Mouse (Mus musculus) CH12.LX (cell line): Measurements from ENCODE around the gene Pla1a. TPM values are rescaled to one million over a fixed set of nuclear protein-coding genes. Genes with fewer than 3 reads are reported as not detected.

Source experiments
- DNase-seq: peaks from one replicate; pipeline ENCODE4 v3.0.0-alpha.2; 2013; ENCODE audit errors: extremely low read depth
- H3K27ac ChIP-seq: 2 replicates; pipeline ENCODE4 v1.5.1; 2012; ENCODE audit warnings: low read depth, mild to moderate bottlenecking, control low read depth, moderate library complexity; ENCODE audit not compliant: insufficient read depth
- H3K27me3 ChIP-seq: replicated peaks from 2 replicates; pipeline ENCODE3; 2012; ENCODE audit warnings: inconsistent platforms
- H3K36me3 ChIP-seq, 2 experiments: replicated peaks in 1 of 2; 2 replicates each; pipeline versions ENCODE3 to v1.6.1; 2012; ENCODE audit warnings: inconsistent platforms in 1 of 2, low read length in 1 of 2, mild to moderate bottlenecking in 1 of 2, mixed read lengths in 1 of 2, moderate library complexity in 1 of 2; ENCODE audit not compliant: control insufficient read depth in 1 of 2, insufficient read depth in 1 of 2
- H3K4me1 ChIP-seq, 2 experiments: 2 replicates each; pipeline ENCODE4 v1.6.1; 2012; ENCODE audit warnings: inconsistent platforms in 1 of 2, moderate library complexity in 1 of 2; ENCODE audit not compliant: insufficient read depth in 2 of 2, control insufficient read depth in 1 of 2
- H3K4me2 ChIP-seq: 2 replicates; pipeline ENCODE4 v1.6.1; 2012; ENCODE audit warnings: low read depth, mild to moderate bottlenecking, control low read depth; ENCODE audit not compliant: poor library complexity, insufficient read depth, severe bottlenecking
- H3K4me3 ChIP-seq, 3 experiments: fragments of 150-350 bp in 1 of 3; sonication (generic) in 1 of 3; replicated peaks in 1 of 3; 2 replicates each; pipeline versions ENCODE3 to v1.5.1; 2011 to 2012; ENCODE audit warnings: low read depth in 2 of 3, low read length in 2 of 3, mild to moderate bottlenecking in 2 of 3, moderate library complexity in 2 of 3, control low read depth in 1 of 3, improper control_type of control experiment in 1 of 3, inconsistent platforms in 1 of 3, mixed read lengths in 1 of 3; ENCODE audit not compliant: poor library complexity in 1 of 3
- H3K79me2 ChIP-seq: replicated peaks from 2 replicates; pipeline ENCODE4 v1.6.1; 2012; ENCODE audit warnings: mild to moderate bottlenecking, moderate library complexity; ENCODE audit not compliant: control insufficient read depth, poor library complexity, insufficient read depth, severe bottlenecking; ENCODE audit errors: extremely low read depth
- H3K9ac ChIP-seq: 2 replicates; pipeline ENCODE4 v1.6.1; 2012; ENCODE audit warnings: low read depth, mild to moderate bottlenecking, control low read depth, moderate library complexity; ENCODE audit not compliant: insufficient read depth
- H3K9me3 ChIP-seq: replicated peaks from 2 replicates; pipeline ENCODE3; 2012; ENCODE audit warnings: low read length, inconsistent platforms, mixed read lengths
- CHD1 ChIP-seq: IDR thresholded peaks from 2 replicates; pipeline ENCODE4 v1.6.1; 2012; ENCODE audit warnings: low read depth, low read length, improper control_type of control experiment, inconsistent platforms
- CTCF ChIP-seq, 2 experiments: IDR thresholded peaks in 1 of 2; conservative IDR thresholded peaks in 1 of 2; 2 replicates each; pipeline ENCODE4 v1.5.1; 2011 to 2012; ENCODE audit warnings: low read depth in 2 of 2, low read length in 2 of 2, improper control_type of control experiment in 1 of 2, inconsistent platforms in 1 of 2, mild to moderate bottlenecking in 1 of 2, moderate library complexity in 1 of 2
- E2F4 ChIP-seq: IDR thresholded peaks from 2 replicates; pipeline ENCODE4 v1.6.1; 2011; ENCODE audit warnings: low read depth, low read length, improper control_type of control experiment; ENCODE audit not compliant: insufficient replicate concordance
- ELF1 ChIP-seq: IDR thresholded peaks from 2 replicates; pipeline ENCODE4 v1.6.1; 2014; ENCODE audit warnings: low read depth, mild to moderate bottlenecking, inconsistent platforms, low read length, improper control_type of control experiment
- EP300 ChIP-seq: IDR thresholded peaks from 2 replicates; pipeline ENCODE4 v1.6.1; 2011; ENCODE audit warnings: low read length, improper control_type of control experiment
- ETS1 ChIP-seq: conservative IDR thresholded peaks from 2 replicates; pipeline ENCODE4 v1.6.1; 2012; ENCODE audit warnings: low read depth, mild to moderate bottlenecking, inconsistent platforms, low read length, improper control_type of control experiment, moderate library complexity
- GABPA ChIP-seq: IDR thresholded peaks from 2 replicates; pipeline ENCODE4 v1.6.1; 2012; ENCODE audit warnings: low read depth, low read length, improper control_type of control experiment, inconsistent platforms; ENCODE audit not compliant: insufficient replicate concordance
- HCFC1 ChIP-seq: IDR thresholded peaks from 2 replicates; pipeline ENCODE4 v1.6.1; 2012; ENCODE audit warnings: low read depth, mild to moderate bottlenecking, inconsistent platforms, low read length, improper control_type of control experiment
- IRF4 ChIP-seq: IDR thresholded peaks from 2 replicates; pipeline ENCODE4 v1.6.1; 2014; ENCODE audit warnings: low read depth, mild to moderate bottlenecking, inconsistent platforms, low read length, improper control_type of control experiment
- KAT2A ChIP-seq: IDR thresholded peaks from 2 replicates; pipeline ENCODE4 v1.6.1; 2012; ENCODE audit warnings: low read length, improper control_type of control experiment, inconsistent platforms; ENCODE audit not compliant: insufficient replicate concordance
- MAFK ChIP-seq: IDR thresholded peaks from 2 replicates; pipeline ENCODE4 v1.6.1; 2011; ENCODE audit warnings: low read length, improper control_type of control experiment; ENCODE audit not compliant: insufficient replicate concordance
- MAX ChIP-seq: IDR thresholded peaks from 2 replicates; pipeline ENCODE4 v1.6.1; 2011; ENCODE audit warnings: low read length, improper control_type of control experiment
- MAZ ChIP-seq: IDR thresholded peaks from 2 replicates; pipeline ENCODE4 v1.6.1; 2012; ENCODE audit warnings: low read depth, mild to moderate bottlenecking, inconsistent platforms, low read length, improper control_type of control experiment, moderate library complexity
- MEF2A ChIP-seq: IDR thresholded peaks from 2 replicates; pipeline ENCODE4 v1.6.1; 2014; ENCODE audit warnings: low read depth, mild to moderate bottlenecking, inconsistent platforms, low read length, improper control_type of control experiment, borderline replicate concordance
- MYC ChIP-seq: IDR thresholded peaks from 2 replicates; pipeline ENCODE4 v1.6.1; 2011; ENCODE audit warnings: low read depth, mild to moderate bottlenecking, improper control_type of control experiment, low read length
- NELFE ChIP-seq: IDR thresholded peaks from 2 replicates; pipeline ENCODE4 v1.6.1; 2011; ENCODE audit warnings: low read depth, low read length, improper control_type of control experiment
- PAX5 ChIP-seq: IDR thresholded peaks from 2 replicates; pipeline ENCODE4 v1.6.1; 2012; ENCODE audit warnings: low read length, inconsistent platforms, mixed read lengths
- POLR2A ChIP-seq: IDR thresholded peaks from 2 replicates; pipeline ENCODE4 v1.6.1; 2011; ENCODE audit warnings: low read depth, mild to moderate bottlenecking, improper control_type of control experiment, low read length
- POLR2AphosphoS2 ChIP-seq: IDR thresholded peaks from 2 replicates; pipeline ENCODE4 v1.6.1; 2011; ENCODE audit warnings: low read depth, low read length, improper control_type of control experiment
- RAD21 ChIP-seq: IDR thresholded peaks from 2 replicates; pipeline ENCODE4 v1.6.1; 2011; ENCODE audit warnings: low read depth, mild to moderate bottlenecking, low read length, improper control_type of control experiment, moderate library complexity
- RCOR1 ChIP-seq: conservative IDR thresholded peaks from 2 replicates; pipeline ENCODE4 v1.6.1; 2012; ENCODE audit warnings: low read depth, mild to moderate bottlenecking, inconsistent platforms, low read length, improper control_type of control experiment
- SIN3A ChIP-seq: IDR thresholded peaks from 2 replicates; pipeline ENCODE4 v1.6.1; 2012; ENCODE audit warnings: low read length, improper control_type of control experiment, inconsistent platforms
- SMC3 ChIP-seq: IDR thresholded peaks from 2 replicates; pipeline ENCODE4 v1.6.1; 2011; ENCODE audit warnings: low read depth, low read length, improper control_type of control experiment
- TBP ChIP-seq: conservative IDR thresholded peaks from 2 replicates; pipeline ENCODE4 v1.6.1; 2011; ENCODE audit warnings: low read depth, low read length, improper control_type of control experiment
- UBTF ChIP-seq: IDR thresholded peaks from 2 replicates; pipeline ENCODE4 v1.6.1; 2012; ENCODE audit warnings: low read depth, mild to moderate bottlenecking, inconsistent platforms, low read length, improper control_type of control experiment, moderate library complexity
- USF1 ChIP-seq: IDR thresholded peaks from 2 replicates; pipeline ENCODE4 v1.6.1; 2014; ENCODE audit warnings: low read depth, mild to moderate bottlenecking, inconsistent platforms, low read length, improper control_type of control experiment
- USF2 ChIP-seq: conservative IDR thresholded peaks from 2 replicates; pipeline ENCODE4 v1.6.1; 2011; ENCODE audit warnings: low read depth, low read length, improper control_type of control experiment
- ZC3H11A ChIP-seq: IDR thresholded peaks from 2 replicates; pipeline ENCODE4 v1.6.1; 2012; ENCODE audit warnings: low read depth, mild to moderate bottlenecking, inconsistent platforms, low read length, improper control_type of control experiment
- ZKSCAN1 ChIP-seq: IDR thresholded peaks from 2 replicates; pipeline ENCODE4 v1.6.1; 2012; ENCODE audit warnings: low read depth, inconsistent platforms, low read length, improper control_type of control experiment, borderline replicate concordance
- ZMIZ1 ChIP-seq: IDR thresholded peaks from 2 replicates; pipeline ENCODE4 v1.6.1; 2012; ENCODE audit warnings: low read depth, mild to moderate bottlenecking, inconsistent platforms, low read length, improper control_type of control experiment
- ZNF384 ChIP-seq: IDR thresholded peaks from 2 replicates; pipeline ENCODE4 v1.6.1; 2012; ENCODE audit warnings: low read depth, low read length, improper control_type of control experiment, inconsistent platforms
- dilution Hi-C: fragments of 300-500 bp; cut with MboI; formaldehyde crosslinking; loops from 2 replicates; pipeline ENCODE4 v1.14.3; 2020; ENCODE audit warnings: low sequenced_read_pairs; ENCODE audit not compliant: extremely low pct_unique_long_range_greater_than_20kb, extremely low pct_ligation_motif_present
- in situ Hi-C: fragments of 300-500 bp; cut with MboI; formaldehyde crosslinking; loops from 3 replicates; pipeline ENCODE4 v1.14.3; 2019; ENCODE audit warnings: low sequenced_read_pairs, low pct_ligation_motif_present, low pct_unique_long_range_greater_than_20kb, mixed read lengths
- polyA plus RNA-seq: library from polyadenylated mRNA; unstranded; fragments of >175 nt; gene quantifications from 2 replicates; pipeline ENCODE4 v1.2.1, GENCODE M21; 2012; ENCODE audit warnings: low read depth; ENCODE audit not compliant: insufficient read length
- total RNA-seq, 2 experiments: library from RNA; depleted of rRNA; stranded (reverse); fragments of 300-350 nt in 1 of 2; fragments of >200 nt in 1 of 2; gene quantifications; 2 replicates each; pipeline ENCODE4 v1.2.3; 2012 to 2014

Gene Pla1a
- total and polyA plus RNA-seq, 3 experiments, result 9.3 to 27.9 (median 14.3) TPM

DNA sequence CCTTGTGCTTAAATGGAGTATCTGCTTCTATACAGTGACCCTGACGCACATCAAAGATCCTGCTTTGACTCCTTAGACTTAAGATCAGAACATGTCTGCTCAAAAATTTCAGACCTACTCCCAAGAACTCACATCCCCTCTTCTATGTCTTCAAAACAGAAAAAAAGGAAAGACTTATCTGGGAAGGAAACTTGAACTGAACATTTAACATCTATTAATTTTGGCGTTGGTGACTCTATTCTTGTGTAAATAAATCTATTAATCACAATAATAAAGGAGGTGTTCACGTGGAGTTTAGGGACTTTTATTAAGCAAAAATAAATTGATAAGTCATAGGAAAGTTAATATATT, 20.2 kb upstream of the Pla1a start:
- peaks cover 10 to 45% of the 10 kb centered on the region in 2 experiments for H3K4me1 ChIP-seq
- in situ Hi-C loops, result loop anchor here (5.0 kb wide), 1 partner anchor 46 kb away; no protein-coding TSS in a partner anchor
- no peak for TF ChIP-seq MEF2A
- TF ChIP-seq RCOR1, result peak; percentile 18; the same call in 1 of the 2 replicates
- 0 out of 2 replicates have a peak, but pooled peaks have one; percentile 10 for TF ChIP-seq SIN3A
- peak; percentile 97 for TF ChIP-seq CHD1
- peak; percentile 8; the same call in 1 of the 2 replicates for TF ChIP-seq POLR2AphosphoS2
- no peak for TF ChIP-seq MAFK

DNA sequence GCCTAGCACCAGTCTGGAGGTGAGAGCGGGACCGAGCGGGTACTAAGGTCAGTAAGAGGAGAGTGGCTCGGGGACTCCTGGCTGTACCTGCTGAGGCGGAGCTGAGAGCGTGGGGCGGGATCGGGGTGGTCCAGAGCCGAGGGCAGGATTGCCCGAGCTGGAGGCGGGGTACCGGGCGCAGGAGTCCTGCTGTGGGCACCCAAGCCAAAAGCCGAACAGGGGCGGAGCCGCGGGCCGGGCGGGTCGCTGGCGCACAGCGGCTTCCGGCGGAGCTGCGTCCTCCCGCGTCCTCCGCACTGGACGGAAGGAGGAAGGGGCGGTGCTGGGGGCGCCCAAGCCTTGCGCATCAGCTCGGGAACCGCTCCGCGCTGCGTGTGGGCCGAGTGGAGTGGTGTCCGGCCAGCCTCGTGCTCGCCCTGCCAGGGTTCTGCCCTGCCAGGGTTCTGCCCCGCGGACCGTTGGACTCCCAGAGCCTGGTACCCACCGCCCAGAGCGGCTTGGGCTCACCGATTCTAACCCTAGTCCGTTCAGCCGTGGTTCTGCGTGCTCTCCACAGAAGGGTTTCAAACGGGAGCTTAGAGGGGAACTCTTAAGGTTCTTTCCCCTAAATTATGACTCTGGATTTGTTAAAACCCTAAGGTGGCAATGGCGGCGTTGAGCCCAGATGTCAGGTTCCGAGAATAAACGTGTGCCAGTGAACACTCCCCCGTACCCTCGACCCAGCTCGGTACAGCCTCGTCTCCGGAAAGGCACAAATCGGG, 19.7 kb upstream of the Pla1a start, which contains the start of gene Adprh:
Adprh (minus strand) TSS at position 262 of the 761 bp plus-strand sequence.
- Histone ChIP-seq H3K4me2 (peak within 1 kb of the TSS; percentile 89), H3K9ac (peak within 1 kb of the TSS; percentile 96), H3K4me3 (peak within 1 kb of the TSS; percentile 67 to 88 (median 76)), H3K36me3 (peaks cover 23 to 32% of the 10 kb centered on the region in 2 experiments), H3K9me3 (no peaks in the 10 kb centered on the region), H3K27me3 (no peaks in the 10 kb centered on the region), H3K79me2 (peaks cover 48% of the 10 kb centered on the region), H3K4me1 (peaks cover 10 to 46% of the 10 kb centered on the region in 2 experiments), H3K27ac (peak within 1 kb of the TSS; percentile 81)
- DNase-seq, result peak; percentile 87
- in situ Hi-C loops, result loop anchor here (5.0 kb wide), 1 partner anchor 45 kb away; no protein-coding TSS in a partner anchor
- dilution Hi-C loops, result no loop called here
- TF ChIP-seq KAT2A (peak; percentile 82), RAD21 (no peak; the same call in none of the 2 replicates), ZNF384 (peak; percentile 42; the same call in 1 of the 2 replicates), NELFE (peak; percentile 96), EP300 (no peak; the same call in 1 of the 2 replicates), CTCF (conservative IDR thresholded peaks at IDR 0.05 in 1 of 2, IDR thresholded peaks at IDR 0.05 in 1 of 2; ENCODE audit: low read depth in 2 of 2, low read length in 2 of 2) (0 out of 4 replicates have a peak, but pooled peaks of 1 of the 2 experiments have one; percentile 4), MYC (peak; percentile 89), ELF1 (peak; percentile 93), PAX5 (no peak), ZKSCAN1 (no peak), MAZ (peak; percentile 92), SMC3 (peak; percentile 29), HCFC1 (peak; percentile 78), MAX (peak; percentile 93), CHD1 (peak; percentile 98; the same call in 1 of the 2 replicates), ZMIZ1 (peak; percentile 97), ZC3H11A (no peak), SIN3A (no peak; the same call in 1 of the 2 replicates), GABPA (no peak; the same call in 1 of the 2 replicates), ETS1 (peak; percentile 51), USF1 (no peak), IRF4 (peak; percentile 77), UBTF (0 out of 2 replicates have a peak, but pooled peaks have one; percentile 94), E2F4 (0 out of 2 replicates have a peak, but pooled peaks have one; percentile 39), TBP (peak; percentile 89), POLR2A (peak; percentile 96), USF2 (no peak)

More for the DNA sequence above, 20.2 kb upstream of the Pla1a start:
- Histone ChIP-seq H3K4me2 (peak overlapping the region; percentile 89), H3K36me3 (peaks cover 18 to 27% of the 10 kb centered on the region in 2 experiments), H3K9ac (peak overlapping the region; percentile 96), H3K27me3 (no peaks in the 10 kb centered on the region), H3K27ac (peak overlapping the region; percentile 81), H3K79me2 (peaks cover 54% of the 10 kb centered on the region), H3K9me3 (no peaks in the 10 kb centered on the region), H3K4me3 (peak overlapping the region; percentile 67 to 88 (median 76))
- DNase-seq, result no peak
- dilution Hi-C loops, result no loop called here
